Mouse (Mus musculus): ENCODE results near the gene Prkag2. TPM values are rescaled to one million over a fixed set of nuclear protein-coding genes. Genes with fewer than 3 reads are reported as not detected.
"Not testable (repeated sequence)": the region's sequence is repeated elsewhere in the genome, so short reads cannot be mapped to it uniquely, and the experiment has no call there.

Prkag2 gene
- polyA plus RNA-seq, 1 experiment from 2014 or later, result 97.6 TPM

- not testable (repeated sequence) for H3K9me3 ChIP-seq (ENCODE audit: control insufficient read depth, low read length); H3K4me3 ChIP-seq (replicated peaks; ENCODE audit: low read depth, low read length); H3K4me2 ChIP-seq (ENCODE audit: low read length); H3K27me3 ChIP-seq (ENCODE audit: control insufficient read depth, insufficient read depth, low read length); H3K27ac ChIP-seq (replicated peaks; ENCODE audit: low read depth, low read length); DNase-seq; H3K36me3 ChIP-seq (ENCODE audit: control insufficient read depth, insufficient read depth, low read length); H3K9ac ChIP-seq (replicated peaks; ENCODE audit: low read length); ATAC-seq (ENCODE audit: low FRiP score, low TSS enrichment)
- peaks cover 16% of the 10 kb centered on the region for H3K4me1 ChIP-seq (ENCODE audit: control insufficient read depth, insufficient read depth, low read length)
- 91% methylated on average over 3 of the region's 3 CpGs for WGBS
Measured at GRCm38 (mm10) chr5:24822231-24822630, 278.2 kb downstream of the Prkag2 start.

- ATAC-seq (ENCODE audit: low FRiP score, low TSS enrichment) (no peak), DNase-seq (no peak)
- H3K36me3 ChIP-seq (ENCODE audit: control insufficient read depth, insufficient read depth, low read length), result peaks cover 9% of the 10 kb centered on the region
- no peak overlapping the region for H3K4me2 ChIP-seq (ENCODE audit: low read length)
- H3K9me3 ChIP-seq (ENCODE audit: control insufficient read depth, low read length), result no peaks in the 10 kb centered on the region
- WGBS, result 86% methylated on average over 3 of the region's 3 CpGs
- no peak overlapping the region for H3K9ac ChIP-seq (replicated peaks; ENCODE audit: low read length)
- H3K27me3 ChIP-seq (ENCODE audit: control insufficient read depth, insufficient read depth, low read length), result no peaks in the 10 kb centered on the region
- H3K4me1 ChIP-seq (ENCODE audit: control insufficient read depth, insufficient read depth, low read length), result peaks cover 16% of the 10 kb centered on the region
- no peak overlapping the region for H3K4me3 ChIP-seq (replicated peaks; ENCODE audit: low read depth, low read length)
- no peak overlapping the region for H3K27ac ChIP-seq (replicated peaks; ENCODE audit: low read depth, low read length)
Measured at GRCm38 (mm10) chr5:24821403-24821841, 279.0 kb downstream of the Prkag2 start.

- WGBS, result 41% methylated on average over 5 of the region's 5 CpGs
- no peak for ATAC-seq (ENCODE audit: low FRiP score, low TSS enrichment)
- Histone ChIP-seq H3K4me2 (ENCODE audit: low read length) (no peak overlapping the region), H3K9me3 (ENCODE audit: control insufficient read depth, low read length) (no peaks in the 10 kb centered on the region), H3K9ac (replicated peaks; ENCODE audit: low read length) (no peak overlapping the region), H3K36me3 (ENCODE audit: control insufficient read depth, insufficient read depth, low read length) (peaks cover 14% of the 10 kb centered on the region), H3K27ac (replicated peaks; ENCODE audit: low read depth, low read length) (no peak overlapping the region), H3K4me1 (ENCODE audit: control insufficient read depth, insufficient read depth, low read length) (peaks cover 11% of the 10 kb centered on the region; the same call in 1 of the 2 replicates), H3K4me3 (replicated peaks; ENCODE audit: low read depth, low read length) (no peak overlapping the region), H3K27me3 (ENCODE audit: control insufficient read depth, insufficient read depth, low read length) (no peaks in the 10 kb centered on the region)
- DNase-seq, result no peak
Measured at GRCm38 (mm10) chr5:24820627-24821026, 279.8 kb downstream of the Prkag2 start.

GRCm38 (mm10) chr5:24817191-24817590 lies 283.3 kb downstream of the Prkag2 start:
- Histone ChIP-seq H3K4me2 (ENCODE audit: low read length) (no peak overlapping the region), H3K36me3 (ENCODE audit: control insufficient read depth, insufficient read depth, low read length) (peaks cover 46% of the 10 kb centered on the region), H3K9me3 (ENCODE audit: control insufficient read depth, low read length) (no peaks in the 10 kb centered on the region), H3K4me1 (ENCODE audit: control insufficient read depth, insufficient read depth, low read length) (peaks cover 5% of the 10 kb centered on the region; the same call in 1 of the 2 replicates), H3K27ac (replicated peaks; ENCODE audit: low read depth, low read length) (no peak overlapping the region), H3K9ac (replicated peaks; ENCODE audit: low read length) (no peak overlapping the region), H3K27me3 (ENCODE audit: control insufficient read depth, insufficient read depth, low read length) (no peaks in the 10 kb centered on the region), H3K4me3 (replicated peaks; ENCODE audit: low read depth, low read length) (no peak overlapping the region)
- no peak for DNase-seq
- WGBS, result 51% methylated on average over 4 of the region's 4 CpGs
- no peak for ATAC-seq (ENCODE audit: low FRiP score, low TSS enrichment)

GRCm38 (mm10) chr5:24813946-24814345 lies 286.5 kb downstream of the Prkag2 start:
- DNase-seq, result no peak
- peaks cover 69% of the 10 kb centered on the region for H3K36me3 ChIP-seq (ENCODE audit: control insufficient read depth, insufficient read depth, low read length)
- H3K4me2 ChIP-seq (ENCODE audit: low read length), result no peak overlapping the region
- no peak for ATAC-seq (ENCODE audit: low FRiP score, low TSS enrichment)
- H3K4me3 ChIP-seq (replicated peaks; ENCODE audit: low read depth, low read length), result no peak overlapping the region
- H3K27me3 ChIP-seq (ENCODE audit: control insufficient read depth, insufficient read depth, low read length), result no peaks in the 10 kb centered on the region
- no peaks in the 10 kb centered on the region for H3K9me3 ChIP-seq (ENCODE audit: control insufficient read depth, low read length)
- 91% methylated on average over 3 of the region's 3 CpGs for WGBS
- no peaks in the 10 kb centered on the region for H3K4me1 ChIP-seq (ENCODE audit: control insufficient read depth, insufficient read depth, low read length)
- no peak overlapping the region for H3K27ac ChIP-seq (replicated peaks; ENCODE audit: low read depth, low read length)
- no peak overlapping the region for H3K9ac ChIP-seq (replicated peaks; ENCODE audit: low read length)

GRCm38 (mm10) chr5:24813005-24813404 lies 287.4 kb downstream of the Prkag2 start:
- DNase-seq (no peak), ATAC-seq (ENCODE audit: low FRiP score, low TSS enrichment) (no peak)
- Histone ChIP-seq H3K9ac (replicated peaks; ENCODE audit: low read length) (no peak overlapping the region), H3K4me2 (ENCODE audit: low read length) (no peak overlapping the region), H3K4me1 (ENCODE audit: control insufficient read depth, insufficient read depth, low read length) (no peaks in the 10 kb centered on the region), H3K36me3 (ENCODE audit: control insufficient read depth, insufficient read depth, low read length) (peaks cover 75% of the 10 kb centered on the region), H3K4me3 (replicated peaks; ENCODE audit: low read depth, low read length) (no peak overlapping the region), H3K27me3 (ENCODE audit: control insufficient read depth, insufficient read depth, low read length) (no peaks in the 10 kb centered on the region), H3K9me3 (ENCODE audit: control insufficient read depth, low read length) (no peaks in the 10 kb centered on the region), H3K27ac (replicated peaks; ENCODE audit: low read depth, low read length) (no peak overlapping the region)
- 82% methylated on average over 4 of the region's 4 CpGs for WGBS

Other genes with a start within 250 kb of the Prkag2 start
- gene Galntl5, start 80.8 kb upstream of the Prkag2 start, polyA plus RNA-seq (2014; fragmentation: Nextera tagmentation; extraction: Ambion mirVana), result not detected in 2 replicates
- gene Galnt11, start 121.3 kb upstream of the Prkag2 start, polyA plus RNA-seq (2014; fragmentation: Nextera tagmentation; extraction: Ambion mirVana), result 42.5 and 50.0 TPM in 2 replicates
- gene E130116L18Rik, start 122.5 kb upstream of the Prkag2 start, polyA plus RNA-seq (2014; fragmentation: Nextera tagmentation; extraction: Ambion mirVana), result not detected in 2 replicates

Measured in midbrain, embryonic 14.5 days (tissue).